Mouse (Mus musculus): Measurements from ENCODE around the gene Mtg1.
A peak's percentile ranks its signal among the peaks of the same experiment; 100 is the strongest.
"Not testable (repeated sequence)": the region's sequence is repeated elsewhere in the genome, so short reads cannot be mapped to it uniquely, and the experiment has no call there.

Gene Mtg1

DNA sequence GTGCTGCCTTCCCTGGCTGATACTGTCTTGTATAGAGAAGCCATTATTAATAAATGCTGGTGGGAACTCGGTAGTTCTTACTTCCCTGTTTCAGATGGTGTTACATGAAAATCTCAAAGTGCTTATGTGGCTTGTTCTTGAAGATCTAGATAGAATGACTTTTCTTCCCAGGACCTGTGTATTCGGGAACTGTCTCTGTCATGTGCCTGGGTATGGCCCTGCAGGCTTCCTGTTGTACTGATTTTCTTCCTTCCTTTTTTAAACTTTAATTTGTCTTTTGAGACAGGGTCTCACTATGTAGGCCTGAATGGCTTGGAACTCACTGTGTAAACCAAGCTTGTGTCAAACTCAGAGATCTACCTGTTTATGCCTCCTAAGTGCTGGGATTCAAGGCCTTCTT is 9.5 kb upstream of the Mtg1 start:
- no peak for DNase-seq

DNA sequence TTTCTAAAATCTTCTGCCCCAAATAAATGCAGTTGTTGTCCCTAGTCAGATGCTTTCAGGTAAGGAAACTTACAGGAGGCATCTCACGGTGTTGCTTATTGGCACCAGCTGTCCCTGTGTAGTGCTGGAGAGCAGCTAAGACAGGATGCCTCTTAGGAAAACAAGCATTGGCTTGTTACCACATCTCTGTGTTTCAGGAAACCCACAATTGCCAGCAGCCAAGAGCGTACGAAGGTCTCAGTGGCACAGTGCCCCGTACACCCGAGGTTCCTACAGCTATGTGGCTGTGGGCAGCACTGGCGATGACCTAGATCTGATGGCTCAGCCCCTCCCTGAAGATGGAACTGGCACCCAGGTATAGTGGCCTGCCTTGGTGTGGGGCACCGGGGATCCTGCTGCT is 5.2 kb upstream of the Mtg1 start:
- not testable (repeated sequence) for DNase-seq

DNA sequence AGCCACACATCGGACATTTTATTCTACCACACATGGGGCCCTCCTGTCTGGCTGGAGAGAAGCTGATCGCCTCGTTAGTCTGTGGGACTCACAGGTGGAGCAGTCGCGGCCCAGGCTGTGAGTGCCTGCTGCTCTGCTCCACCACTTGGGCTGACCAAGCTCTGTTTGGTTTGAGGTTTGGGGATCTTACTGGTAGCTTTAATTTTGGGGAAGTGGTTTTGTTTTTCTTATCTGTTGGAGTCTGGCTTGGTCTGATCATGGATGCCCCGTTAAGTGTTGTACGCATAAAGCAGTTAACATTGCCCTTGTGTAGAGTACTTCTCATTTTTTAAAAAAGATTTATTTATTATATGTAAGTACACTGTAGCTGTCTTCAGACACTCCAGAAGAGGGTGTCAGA is 3.3 kb upstream of the Mtg1 start:
- DNase-seq, result not testable (repeated sequence)

DNA sequence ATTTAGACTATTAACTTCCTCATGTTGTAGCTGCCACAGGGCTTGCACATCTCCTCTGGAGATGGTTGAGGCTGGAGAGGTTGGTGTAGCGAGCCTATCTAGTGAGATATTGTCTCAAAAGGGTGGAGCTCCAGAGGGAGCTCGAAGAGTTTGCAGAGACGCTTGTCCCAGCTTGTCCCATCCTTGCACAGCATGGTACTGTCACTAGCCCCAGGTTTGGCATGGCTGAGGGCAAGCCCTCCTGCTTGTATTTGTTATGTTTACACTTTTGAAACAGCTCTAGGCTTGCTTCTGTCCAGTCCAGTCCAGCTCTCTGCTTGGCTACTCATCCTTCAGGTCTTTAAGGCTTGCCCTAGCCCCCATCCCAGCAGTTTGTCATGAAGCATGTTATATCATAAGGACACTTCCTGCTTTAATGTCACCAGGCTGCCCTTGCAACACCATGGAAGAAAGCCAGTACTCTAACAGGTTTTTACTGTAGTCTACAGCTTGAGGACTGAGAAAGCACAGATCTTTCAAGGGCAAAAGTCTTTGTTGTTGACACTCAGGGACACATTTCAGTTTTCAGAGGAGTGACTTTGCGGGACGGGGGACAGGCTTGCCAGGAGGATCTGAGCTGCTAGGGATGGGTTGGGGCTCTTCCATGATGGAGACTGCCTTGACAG is 2.1 kb upstream of the Mtg1 start:
- DNase-seq, result no peak

DNA sequence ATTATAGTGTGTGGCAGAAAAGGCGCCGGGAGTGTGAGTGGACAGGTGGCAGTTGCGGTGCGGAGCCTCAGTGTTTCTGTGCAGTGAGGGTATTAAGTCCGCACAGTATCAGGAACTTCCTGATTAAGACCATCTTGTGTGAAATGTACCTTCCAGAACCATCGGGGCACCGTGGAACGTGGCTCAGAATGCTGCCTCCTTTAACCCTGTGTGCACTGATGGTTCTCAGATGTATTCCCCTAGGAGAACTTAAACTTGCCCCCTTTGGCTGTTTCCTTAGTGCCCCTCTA is 602 bp downstream of the Mtg1 start:
- DNase-seq, result no peak

DNA sequence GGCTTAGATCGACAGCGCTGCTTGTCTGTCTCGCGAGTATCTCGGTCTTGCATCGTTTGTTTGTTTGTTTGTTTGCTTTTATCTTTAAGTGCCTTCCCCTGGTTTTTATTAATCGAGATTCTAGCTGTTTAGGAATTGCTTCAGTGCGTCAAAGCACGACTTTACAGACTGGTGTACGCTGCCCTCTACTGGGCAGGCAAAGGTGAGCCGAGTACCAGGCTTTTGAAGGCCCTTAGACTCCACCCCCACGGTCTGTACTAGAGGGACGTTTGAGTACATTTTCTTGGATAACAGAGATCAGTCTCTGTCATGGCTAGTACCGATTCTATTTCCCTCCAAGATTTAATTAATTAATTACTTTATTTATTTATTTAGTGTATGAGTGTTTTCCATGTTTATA is 4.0 kb downstream of the Mtg1 start:
- peak; percentile 78 for DNase-seq

DNA sequence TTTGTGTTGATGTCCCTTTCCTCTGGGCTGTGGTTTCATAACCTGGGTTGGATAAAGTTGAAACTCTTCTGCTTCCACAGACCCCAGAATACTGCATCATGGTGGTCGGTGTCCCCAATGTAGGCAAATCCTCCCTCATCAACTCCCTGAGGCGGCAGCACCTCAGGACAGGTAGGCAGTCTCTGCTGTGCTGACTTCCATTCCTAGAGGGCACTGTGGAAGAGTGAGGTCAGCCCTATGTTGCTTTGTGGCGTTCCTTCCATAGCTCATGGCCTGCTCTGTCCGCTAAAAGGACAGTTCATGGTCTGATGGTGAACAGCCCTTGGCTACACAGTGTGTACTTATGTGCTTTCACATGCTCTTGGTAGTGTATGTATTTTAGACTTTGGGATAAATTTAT is 7.2 kb downstream of the Mtg1 start:
- DNase-seq, result no peak

DNA sequence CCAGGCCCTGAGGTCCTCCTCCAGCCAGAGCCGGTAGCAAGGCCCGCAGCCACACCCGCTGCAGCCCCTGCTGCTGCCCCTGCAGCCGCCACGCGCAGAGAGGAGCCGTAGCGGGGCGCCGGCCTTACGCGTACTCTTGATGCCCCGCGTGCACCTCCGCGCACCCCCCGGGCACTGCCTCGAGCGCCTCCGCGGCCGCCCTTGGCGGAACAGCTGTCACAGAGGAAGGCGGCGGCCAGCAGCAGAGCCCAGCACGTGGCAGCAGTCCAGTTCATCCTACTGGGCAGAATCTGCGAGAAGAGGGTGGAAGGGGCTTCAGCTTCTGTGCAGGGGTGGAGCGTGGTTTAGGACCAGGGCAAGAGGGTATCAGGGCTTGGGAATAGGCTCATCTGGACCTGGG is 16.0 kb downstream of the Mtg1 start:
- no peak for DNase-seq

DNA sequence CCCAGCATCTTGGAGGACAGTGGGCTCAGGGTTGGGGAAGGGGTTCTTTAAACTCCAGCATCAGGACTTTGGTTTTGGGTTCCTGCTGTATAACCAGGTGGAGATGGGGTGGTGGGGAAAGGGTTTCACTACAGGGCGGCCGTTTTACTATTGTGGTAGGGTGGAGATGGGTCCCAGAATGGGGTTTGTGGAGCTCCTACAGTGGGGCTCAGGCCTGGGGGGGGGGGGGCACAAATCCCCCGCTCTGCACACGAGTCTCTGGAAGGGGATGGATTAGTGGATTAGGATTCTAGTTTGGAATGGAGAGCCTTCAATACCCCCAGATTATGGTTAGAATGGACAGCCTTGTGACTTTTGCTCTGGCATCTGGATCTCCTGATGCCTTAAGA is 16.5 kb downstream of the Mtg1 start:
- DNase-seq, result no peak

DNA sequence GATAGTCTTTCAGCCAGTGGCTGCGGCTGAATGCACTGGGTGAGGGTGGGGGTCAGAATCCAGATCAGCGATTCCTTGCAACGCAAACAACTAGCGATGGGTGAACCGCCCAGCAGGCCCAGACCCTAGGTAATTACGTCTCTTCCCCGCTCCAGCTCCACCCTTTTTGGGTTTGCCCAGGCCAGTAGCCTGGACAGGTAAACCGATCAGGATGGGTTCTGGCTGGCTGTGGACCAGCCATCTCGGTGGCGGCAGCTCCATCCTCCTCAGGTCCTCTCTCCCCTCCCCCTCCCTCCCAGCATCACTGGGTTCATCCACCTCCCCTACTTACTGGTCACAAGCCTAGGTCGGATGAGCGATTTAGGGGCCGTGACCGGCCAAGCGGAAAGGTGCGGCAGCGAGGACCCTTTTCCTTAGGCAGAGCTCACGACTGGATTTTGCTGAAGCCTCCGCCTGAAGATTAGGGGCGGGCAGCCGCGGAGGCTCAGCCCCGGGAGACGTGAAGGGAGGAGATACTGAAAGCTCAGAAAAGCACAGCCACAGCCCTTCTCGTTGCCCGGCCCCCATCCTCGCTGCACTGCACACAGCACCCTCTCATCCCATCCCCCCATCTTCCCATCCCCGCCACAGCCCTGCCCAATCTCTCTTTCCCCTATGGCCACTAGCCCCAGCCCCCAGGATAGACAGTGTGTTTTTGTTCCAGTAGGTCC is 17.0 kb downstream of the Mtg1 start, which contains the start of gene Sprn:
Sprn (minus strand) TSS at position 660 of the 710 bp plus-strand sequence.
- DNase-seq, result no peak

DNA sequence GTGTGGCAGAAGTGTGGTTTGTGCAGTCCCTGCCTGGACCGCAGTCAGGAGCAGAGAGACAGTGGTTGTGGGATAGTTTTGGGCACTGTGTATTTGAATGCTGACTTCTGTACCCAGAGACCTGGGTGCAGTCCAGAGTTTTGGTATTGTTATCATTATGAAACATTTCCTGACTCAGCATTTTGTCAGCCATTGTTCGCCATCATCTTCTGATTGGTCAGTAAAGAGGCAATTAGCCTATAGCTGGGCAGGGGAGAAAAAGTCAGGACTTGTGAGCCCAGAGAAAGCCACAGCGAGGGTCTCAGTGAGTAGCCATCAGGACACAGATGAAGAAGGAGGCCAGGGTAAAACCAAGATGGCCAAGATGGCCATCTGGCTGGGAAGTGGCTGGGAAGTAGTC is 23.0 kb downstream of the Mtg1 start:
- DNase-seq, result no peak

DNA sequence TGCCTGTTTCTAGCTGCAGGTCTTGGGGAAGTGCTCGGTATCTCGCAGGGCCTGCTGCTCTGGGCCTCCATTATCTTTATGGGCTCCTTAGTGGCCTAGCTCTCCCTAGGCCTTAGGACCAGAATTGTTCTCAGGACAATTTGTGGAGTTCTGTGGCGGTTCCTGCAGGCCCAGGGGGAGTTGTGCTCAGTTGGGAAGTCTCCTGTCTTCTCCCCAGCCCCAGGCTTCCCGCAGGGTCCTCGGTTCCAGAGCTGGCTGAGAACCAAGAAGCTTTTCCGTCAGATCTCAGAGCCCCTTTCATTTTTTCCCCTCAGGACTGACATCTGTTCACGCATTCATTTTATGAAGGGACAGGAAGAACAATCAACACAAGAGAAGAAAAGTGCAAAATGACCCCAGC is 27.3 kb downstream of the Mtg1 start, which contains the start of gene Olfr522:
Olfr522 (minus strand) TSS at position 101 of the 400 bp plus-strand sequence.
- DNase-seq, result no peak

DNA sequence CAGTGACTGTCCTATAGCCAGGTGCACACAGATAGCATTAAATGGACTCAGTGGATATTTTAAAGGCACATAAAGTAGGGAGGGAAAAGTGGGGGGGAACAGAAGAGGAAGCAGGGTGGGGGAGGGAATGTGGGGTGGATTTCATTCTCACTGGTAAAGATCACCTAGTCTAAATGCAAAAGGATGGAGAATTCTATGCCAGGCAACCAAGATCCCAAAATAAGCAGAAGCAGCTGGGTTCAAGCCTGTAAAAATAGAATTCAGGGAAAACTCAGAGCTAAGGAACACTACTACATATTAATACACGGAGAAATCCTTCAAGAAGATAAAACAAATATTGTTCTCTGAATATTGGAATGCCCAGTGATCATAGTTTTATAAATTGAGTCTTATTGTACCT is 30.6 kb downstream of the Mtg1 start:
- no peak for DNase-seq

DNA sequence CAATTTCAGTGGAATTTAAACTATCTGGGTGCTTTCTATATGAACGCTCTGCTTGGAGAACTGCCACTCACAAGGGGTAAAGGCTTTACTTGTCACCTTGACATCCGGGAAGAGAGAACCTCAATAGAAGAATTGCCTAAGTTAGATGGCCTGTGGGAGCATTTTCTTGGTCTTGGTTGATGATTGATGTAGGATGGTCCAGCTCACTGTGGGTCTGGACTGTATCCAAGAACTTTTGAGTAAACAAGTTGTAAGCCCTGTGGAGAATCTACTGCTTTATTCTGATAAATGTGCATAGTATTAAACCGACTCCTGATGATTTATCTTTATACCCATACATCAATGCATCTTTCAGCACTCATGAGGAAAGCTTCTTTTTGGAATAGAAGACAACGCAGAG is 32.0 kb downstream of the Mtg1 start:
- DNase-seq, result peak; percentile 15

DNA sequence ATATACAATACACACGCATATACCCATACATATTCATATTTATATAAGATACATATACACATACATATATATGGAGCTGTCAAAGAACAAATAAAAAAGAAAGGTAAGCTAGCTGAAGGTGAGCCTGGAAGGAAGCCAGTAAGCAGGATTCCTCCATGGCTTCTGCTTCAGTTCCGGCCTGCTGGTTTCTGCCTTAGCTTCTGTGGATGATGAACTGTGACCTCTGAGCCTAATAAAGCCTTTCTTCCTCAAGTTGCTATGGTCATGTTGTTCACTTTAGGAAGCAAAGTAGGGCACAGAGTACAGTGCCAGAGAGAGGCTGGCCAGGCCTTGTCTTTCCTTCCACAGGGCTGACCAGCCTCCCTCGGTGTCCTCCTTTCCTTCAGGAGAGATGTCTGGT is 33.5 kb downstream of the Mtg1 start:
- peak; percentile 10 for DNase-seq

DNA sequence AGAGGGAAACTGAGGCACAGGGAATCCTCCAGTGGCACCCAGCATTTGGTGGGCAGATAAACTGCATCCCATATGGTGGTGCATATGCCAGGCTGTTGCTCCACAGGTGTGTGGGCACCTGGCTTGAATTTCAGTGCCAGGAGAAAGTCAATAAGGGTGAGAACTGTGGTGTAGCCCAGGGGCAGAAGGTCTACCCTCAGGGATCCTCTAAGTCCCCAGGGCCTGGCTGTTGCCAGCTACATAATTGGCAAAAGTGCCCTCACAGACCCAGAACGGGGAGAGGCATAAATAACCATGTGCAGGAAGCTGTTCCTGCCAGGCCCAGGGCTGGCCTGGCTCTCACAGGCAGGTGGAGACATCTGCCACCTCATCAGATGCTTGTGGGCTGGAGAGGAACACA is 35.6 kb downstream of the Mtg1 start, which contains the start of gene Olfr523:
Olfr523 (plus strand) TSS at position 282 of the 400 bp plus-strand sequence.
- DNase-seq, result no peak

DNA sequence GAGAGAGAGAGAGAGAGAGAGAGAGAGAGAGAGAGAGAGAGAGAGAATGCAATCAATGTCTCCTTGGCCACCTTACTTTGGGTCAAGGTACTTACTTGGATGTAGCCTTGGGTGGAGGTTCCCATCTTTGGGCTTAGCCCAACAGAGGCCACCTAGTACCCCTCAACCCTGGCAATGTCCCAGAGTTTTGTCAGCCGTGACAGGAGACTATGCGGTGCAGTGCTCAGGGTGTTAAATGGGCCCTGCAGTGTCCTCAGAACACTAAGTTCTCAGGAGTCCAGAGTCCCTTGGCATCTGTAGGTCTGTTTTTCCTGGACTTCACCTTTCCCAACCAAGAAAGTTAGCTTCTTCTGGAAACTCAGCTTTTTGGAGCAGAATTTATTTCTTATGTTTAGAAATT is 41.8 kb downstream of the Mtg1 start:
- peak; percentile 65 for DNase-seq

DNA sequence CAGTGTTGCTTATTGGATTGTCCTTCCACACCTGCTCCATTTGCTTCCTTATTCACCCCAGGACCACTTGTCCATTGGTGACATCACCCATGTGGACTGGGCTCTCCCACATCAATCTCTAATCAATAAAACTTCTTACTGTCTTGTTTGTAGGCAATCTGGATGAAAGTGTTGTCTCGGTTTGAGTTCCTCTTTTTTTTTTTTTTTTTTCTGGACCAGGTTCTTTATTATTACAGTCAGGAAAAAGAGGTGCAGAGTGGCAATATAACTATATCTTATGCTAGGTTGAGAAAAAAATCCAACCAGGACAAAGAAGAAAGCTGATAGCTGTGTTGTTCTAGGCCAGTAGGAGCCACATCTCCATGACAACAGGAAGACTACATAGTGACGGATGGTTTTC is 43.3 kb downstream of the Mtg1 start:
- DNase-seq, result no peak

DNA sequence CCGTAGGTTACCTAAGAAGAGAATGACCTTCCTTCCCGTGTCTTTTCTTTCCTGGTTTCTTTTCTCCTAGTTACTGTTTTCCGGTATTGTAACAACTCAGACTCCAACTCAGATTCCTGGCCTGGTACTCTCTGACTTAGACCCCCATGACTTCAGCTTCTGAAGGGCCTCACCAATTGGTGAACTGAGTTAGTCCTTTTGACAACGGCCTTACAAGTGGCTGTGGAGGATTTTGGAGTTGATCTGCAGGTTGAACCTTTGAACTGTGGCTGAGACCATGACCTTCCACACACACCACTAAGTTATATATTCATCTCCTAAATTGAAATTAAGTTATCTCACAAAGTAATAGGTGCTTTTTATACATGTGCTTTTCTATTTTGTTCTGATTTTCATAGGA is 46.8 kb downstream of the Mtg1 start:
- DNase-seq, result no peak

DNA sequence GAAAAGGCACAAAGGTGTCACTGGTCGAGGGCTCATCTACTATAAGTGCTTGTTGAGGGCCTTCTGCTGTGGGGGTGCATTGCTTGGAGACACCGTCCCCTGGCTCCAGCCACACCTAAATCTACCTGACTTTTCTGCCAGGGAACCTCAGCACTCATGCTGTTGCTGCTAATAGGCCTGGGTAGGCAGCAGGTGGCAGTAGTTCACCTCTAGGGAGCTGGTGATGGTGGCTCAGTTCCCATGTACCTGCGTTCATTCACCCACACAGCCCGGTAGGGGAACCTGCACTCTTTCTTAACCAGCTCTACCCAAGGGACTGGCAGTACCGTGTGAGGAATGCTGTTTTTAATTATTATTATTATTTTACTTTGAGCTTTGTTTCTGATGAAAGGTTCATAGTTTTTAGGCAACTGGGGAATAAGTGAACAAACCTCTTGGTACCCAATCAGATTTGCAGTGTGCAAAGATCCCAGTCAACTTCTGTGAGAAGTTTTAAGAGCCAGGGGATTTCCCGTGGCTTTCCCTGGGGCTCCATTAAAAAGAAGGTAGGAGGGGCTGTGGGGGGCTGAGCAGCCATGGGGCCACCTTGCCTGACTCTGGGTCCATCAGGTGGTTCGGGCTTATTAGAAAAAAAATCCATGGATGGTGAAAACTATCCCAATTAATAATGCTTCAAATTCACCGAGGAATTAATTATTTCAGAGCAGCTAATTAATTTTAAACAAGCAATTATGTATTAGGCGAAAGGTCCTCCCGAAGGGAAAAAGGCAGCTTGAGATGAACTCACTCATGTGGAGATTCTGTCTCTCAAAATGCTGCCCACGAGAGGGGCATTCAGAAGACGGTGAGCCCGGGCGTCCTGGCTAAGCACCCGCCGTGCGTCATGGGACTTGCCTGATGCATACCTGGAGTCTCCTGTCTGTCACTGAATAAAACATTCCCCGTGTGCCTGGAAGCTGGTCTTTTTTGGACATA is 49.6 kb downstream of the Mtg1 start:
- peak; percentile 62 for DNase-seq

DNA sequence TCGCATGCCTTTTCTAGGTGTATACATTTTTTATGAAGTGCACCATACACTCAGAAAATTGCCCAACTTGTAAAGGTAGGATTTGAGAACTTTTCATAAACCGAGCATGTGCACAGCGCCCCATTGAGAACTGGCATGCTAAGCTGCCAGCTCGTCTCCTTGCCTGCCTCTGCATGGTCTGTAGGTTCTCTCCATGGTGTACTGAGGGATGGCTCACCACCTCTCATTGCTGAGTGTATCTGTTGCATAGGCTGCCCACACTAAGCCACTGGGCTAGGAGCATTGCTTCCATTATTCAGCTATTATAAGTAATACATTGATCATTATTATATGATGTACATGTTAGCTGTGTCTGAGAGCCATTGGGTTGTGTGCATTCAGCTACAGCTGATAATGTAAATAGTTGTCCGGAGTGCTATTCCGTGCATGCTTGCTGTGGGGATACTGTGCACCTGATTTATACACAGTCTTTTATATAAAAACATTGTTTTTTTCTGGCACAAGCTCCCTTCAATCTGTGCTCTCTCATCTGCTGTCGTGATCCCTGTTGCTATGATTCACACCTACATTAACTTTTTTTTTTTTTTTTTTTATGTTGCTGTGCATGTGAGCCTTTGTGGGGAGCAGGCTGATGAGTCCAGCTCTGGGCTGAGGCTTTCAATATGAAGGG is 50.5 kb downstream of the Mtg1 start:
- no peak for DNase-seq

DNA sequence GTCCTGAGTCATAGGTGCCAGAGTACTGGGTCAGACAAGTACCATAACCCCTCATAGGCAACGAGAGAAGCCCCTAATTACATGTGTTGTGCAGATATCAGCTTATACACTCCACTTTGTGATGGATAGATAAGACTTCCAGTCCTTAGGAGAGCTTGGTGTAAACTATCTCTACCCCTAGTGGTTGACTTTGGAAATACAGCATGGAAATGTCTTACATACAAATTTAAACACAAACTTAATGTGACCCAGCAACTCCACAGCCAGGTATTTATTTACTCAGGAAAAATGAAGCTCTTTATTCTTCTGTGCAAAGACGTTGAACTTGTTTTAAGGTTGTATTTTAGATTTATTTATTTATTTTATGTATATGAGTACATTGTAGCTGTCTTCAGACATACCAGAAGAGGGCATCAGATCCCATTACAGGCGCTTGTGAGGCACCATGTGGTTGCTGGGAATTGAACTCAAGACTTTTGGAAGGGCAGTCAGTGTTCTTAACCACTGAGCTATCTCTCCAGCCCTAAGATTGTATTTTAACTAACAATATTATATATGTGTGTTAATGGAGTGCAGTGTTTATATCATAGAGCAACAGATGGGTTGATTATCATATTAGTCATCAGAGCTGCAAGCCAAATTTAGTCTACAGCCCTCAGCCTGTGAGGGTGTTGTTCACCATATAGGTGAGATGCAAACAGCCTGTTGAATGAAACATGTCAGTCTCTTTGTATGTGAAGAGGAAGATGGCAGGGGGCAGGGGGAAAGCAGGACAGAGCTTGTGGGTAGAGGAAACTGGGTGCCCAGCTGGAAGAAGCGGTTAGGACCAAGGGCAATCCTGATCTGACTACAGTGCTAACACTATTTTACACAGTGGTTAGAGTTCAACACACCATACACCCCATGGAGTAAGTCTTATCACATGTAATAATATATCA is 51.3 kb downstream of the Mtg1 start:
- no peak for DNase-seq

All from kidney, postnatal 14 days (tissue).